Mouse (Mus musculus) c-Kit-positive CD71-positive TER-119-positive erythroid progenitor cells, embryonic 14.5 days (primary cell): ENCODE results near the gene Ldb2.

Experiments
- DNase-seq: peaks from one replicate; pipeline ENCODE4 v3.0.0-alpha.2; 2013; ENCODE audit warnings: low spot score

Gene Ldb2

DNA sequence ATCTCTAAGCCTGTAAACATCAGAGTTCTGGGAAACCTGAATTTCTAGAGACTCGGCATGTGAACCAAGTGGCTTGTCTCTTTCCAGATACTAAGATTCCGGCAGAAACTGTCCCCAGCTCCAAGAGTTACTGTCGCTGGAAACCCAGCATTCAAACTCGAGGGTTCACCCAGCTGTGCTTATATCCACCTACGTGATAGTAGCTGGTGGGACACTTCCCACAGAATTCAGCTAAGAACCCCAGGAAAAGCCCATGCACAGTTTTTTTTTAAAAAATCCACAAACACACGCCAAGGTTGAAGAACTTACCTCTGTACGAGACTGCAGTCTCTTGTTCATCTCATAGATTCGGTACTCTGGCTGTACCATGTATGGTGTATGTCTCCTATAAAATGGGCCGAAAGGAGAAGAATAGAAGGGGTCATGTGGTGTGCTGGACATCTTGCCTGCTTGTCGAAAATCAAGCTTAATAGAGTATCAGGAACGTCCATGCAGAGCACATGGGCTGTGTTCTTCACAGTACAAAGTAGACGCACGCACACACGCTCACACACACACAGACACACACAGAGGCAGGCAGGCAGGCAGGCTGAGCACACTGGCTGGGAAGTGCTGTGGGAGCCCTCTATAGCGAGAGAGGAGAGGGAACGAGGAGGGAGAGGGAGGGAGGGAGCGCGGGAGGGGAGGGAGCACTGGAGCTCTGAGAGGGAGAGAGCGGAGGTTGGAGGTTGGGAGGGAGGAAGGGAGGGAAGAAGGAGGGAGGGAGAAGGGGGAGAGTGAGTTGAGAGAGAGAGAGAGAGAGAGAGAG, at the start of gene Ldb2:
TSS of gene Ldb2 (minus strand) at position 628 of the 808 bp plus-strand sequence.
- DNase-seq, result no peak

DNA sequence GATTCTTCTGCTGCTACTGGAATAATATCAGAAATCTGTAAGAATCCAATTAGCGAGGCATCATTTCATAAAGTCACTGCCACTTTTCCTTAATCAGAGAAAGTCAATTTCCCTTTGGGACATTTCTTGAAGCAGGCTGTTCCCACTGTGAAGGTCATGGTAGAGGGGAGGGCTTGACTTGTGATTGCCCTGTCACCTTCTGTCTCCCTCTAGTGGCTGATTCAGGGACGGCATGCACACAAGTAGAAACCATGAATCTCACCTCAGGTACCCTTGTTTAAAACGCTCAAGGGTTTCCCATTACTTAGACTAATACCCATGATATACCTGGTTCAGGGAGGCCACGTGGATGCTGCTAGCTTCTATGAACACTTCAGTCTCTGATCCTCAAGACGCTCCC, 31.8 kb upstream of the Ldb2 start:
- DNase-seq, result peak; percentile 19

DNA sequence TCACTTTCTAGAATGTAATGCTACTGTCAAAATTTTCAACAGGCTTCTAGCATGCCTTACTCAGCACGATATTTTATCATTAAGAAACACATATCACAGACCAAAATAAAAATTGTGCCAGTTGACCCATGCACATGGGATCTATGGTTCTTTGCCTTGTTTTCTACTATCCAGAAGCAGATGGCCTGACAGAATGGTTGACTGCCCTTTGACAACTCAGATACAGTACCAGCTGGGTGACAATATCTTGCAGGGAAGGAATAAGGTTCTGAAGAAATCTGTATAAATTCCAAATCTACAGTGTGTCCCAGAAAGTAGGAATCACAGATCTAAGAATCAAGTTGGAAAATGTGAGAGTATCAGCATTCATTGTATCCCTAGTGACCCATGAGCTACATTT, 16.0 kb upstream of the Ldb2 start:
- DNase-seq, result no peak

DNA sequence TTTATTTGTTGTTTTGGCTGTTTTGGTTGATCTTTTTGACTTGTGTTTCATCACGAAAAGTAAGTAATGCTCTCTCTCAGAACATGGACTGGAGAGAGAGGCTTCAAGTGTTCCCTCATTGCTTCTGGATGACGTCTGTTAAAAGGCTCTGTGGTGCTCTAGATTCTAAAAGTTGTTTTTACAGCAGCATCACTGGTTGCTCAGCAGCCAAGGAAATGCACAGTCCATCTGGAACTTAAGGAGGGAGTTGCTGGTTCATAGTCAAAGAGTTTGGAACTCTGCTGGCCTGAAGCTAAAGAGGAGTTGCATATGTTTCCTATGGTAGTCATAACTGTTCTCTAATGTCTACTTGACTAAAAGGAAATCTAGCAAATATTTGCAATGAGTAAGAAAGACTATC, 6.5 kb upstream of the Ldb2 start:
- no peak for DNase-seq

DNA sequence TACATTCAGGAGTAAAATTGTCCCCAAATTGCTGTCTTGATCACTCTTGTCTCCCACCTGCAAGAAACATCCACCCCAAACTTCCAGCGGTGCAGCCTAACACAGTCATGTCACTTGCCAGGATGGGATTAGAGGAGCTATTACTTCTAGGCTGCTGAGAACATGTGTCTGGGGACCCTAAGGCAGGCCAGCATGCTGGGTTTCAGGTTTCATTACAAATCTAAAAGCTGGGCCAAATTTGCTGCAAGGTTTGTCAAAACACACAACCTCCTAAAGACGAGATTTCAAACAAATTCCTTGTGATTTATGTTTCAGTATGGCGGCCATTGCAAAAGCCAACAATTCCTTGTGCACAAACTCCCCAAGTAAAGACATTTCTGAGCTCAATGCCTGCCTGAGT, 1.6 kb upstream of the Ldb2 start:
- DNase-seq, result no peak

DNA sequence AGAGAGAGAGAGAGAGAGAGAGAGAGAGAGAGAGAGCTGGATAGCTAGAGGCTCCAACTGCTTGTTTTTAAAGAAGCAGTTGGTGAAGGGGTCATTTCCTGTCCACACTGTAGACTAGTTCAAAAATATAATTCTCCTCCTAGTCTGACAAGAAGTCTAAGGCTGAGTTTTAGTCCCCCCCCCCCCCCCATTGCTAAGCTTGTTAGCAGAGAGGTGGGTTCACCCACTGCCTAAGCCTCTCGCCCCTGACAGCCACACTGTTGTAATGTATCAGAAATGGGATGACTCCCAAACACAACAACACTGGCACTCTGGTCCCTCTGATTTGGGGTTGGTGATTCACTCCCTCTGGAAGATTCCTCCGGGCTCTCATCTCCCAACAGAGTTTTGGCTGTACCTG, 381 bp upstream of the Ldb2 start:
- no peak for DNase-seq

DNA sequence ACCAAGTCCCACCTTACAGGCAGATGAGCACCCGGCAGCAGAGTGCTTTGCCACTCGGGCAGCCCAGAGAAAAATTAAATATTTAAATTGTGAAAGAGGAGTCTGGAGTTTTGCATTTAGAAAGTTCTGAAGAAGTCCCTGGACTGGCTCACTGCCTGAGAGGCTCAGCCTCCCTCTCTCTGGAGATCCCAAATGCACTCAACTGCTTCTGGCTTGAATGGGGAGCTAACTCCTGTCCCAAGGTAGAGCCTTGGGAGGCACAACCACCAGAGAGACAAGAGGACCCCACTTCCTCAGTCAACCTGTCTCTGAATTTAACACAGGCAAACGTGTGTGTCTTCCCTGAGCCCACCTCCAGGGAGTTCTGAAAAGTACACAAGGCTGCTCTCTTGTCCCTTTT, 987 bp downstream of the Ldb2 start:
- no peak for DNase-seq

DNA sequence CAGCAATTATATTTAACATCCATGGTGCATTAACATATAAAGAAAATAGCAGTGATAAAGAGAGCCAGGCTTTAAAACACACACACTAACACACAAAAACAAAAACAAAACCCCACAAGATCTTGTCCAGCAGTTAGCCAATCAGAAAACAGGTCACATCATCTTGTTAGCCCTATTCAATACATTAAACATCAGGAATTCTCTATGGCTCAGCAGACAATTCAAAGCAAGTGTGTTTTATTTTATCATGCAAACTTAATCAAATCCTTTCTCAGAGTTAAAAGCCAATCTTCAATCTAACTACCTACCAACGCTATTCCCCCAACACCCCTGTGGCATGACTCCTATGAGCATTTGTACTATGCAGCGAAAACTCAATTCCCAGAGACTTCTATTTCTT, 1.4 kb downstream of the Ldb2 start:
- no peak for DNase-seq

DNA sequence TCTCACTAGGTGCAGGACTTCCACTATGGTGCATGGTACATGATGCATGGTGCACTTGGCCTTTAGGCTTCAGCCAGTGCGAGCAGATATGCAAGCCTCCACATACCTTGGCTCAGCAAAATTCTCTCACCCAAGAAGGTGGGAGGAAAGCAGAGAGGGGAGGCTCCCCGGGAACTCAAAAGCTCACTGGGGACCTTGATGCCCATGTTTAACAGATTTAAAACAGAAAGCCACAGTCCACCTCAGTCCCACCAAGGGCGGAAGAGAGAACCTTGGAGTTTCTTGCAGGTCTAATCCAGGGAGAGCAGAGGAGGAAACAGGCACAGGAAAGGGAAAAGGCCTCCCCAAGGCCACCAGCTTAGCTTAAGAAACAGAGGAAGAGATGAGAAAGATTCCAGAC, 14.9 kb downstream of the Ldb2 start:
- DNase-seq, result no peak

DNA sequence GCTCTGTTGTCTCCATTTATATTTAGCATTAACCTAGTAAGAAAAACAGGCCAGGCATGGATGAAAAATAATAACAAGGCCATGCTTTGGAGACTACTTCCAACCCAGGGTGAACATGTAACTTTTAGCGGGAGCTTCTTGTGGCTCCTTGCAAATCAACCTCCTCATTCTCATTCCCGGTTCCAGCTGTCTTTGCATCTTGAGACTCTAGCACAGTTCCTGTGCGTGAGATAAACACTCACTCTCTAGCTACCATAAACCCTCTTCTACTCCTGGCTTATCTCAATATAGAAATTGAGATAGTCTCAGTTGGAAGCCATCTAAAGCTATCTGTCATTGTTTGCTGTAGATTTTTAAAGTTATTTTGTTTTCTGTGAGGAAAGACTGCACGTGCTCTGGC, 20.1 kb downstream of the Ldb2 start:
- no peak for DNase-seq

DNA sequence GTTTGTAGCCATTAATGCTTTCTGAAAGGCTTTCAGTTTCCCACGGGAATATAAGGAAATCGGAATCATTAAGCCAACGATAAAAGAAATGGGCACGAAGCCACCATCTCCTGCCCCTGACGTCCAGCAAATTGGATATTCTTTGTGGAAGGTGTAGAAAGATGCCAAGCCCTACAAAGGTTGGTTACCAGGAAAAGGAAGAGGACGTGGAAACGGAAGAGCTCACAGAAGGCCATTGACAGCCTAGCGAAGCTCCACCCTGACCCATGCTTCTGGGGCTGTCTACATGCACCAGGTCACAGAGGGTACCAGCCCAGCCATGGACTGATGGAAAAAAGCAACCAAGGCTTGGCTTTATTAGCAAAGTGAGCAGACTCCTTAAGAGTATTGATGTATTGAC, 31.0 kb downstream of the Ldb2 start:
- no peak for DNase-seq

DNA sequence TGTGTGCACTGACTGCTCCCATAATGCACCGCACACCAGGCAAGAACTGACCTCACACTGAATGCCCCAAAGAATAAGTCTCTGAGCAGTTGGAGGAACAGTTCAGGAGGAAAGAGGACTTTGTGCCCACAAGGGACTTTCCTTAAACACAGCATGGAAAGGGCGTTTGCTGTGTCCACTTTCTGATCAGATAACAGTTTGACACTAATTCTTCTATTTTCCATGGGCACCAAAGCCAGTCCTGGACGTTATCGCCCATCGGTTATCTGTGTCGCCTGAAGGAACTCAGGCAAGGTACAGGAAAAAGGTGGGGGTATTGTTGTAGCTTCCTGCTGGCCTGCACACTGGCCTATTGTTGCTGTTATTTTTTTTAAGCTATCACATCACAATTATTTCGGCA, 34.6 kb downstream of the Ldb2 start:
- no peak for DNase-seq

DNA sequence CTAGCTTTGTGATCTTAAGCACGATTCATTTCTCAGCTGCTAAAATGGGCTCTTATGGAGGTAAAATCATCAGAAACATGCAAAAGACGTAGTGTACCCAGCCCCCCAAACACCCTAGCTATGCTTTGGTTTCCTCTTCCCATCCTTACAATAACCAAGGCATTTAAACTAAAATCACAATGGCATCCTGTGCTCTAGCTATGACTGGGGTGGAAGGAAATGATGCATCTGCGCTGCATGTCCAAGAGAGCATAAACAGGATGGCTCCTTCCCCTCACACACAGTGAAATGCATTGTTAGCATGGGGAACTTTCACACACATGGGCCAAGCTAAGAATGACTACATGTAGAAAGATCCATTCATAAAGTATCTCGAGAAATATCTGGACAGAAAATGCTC, 40.3 kb downstream of the Ldb2 start:
- no peak for DNase-seq

DNA sequence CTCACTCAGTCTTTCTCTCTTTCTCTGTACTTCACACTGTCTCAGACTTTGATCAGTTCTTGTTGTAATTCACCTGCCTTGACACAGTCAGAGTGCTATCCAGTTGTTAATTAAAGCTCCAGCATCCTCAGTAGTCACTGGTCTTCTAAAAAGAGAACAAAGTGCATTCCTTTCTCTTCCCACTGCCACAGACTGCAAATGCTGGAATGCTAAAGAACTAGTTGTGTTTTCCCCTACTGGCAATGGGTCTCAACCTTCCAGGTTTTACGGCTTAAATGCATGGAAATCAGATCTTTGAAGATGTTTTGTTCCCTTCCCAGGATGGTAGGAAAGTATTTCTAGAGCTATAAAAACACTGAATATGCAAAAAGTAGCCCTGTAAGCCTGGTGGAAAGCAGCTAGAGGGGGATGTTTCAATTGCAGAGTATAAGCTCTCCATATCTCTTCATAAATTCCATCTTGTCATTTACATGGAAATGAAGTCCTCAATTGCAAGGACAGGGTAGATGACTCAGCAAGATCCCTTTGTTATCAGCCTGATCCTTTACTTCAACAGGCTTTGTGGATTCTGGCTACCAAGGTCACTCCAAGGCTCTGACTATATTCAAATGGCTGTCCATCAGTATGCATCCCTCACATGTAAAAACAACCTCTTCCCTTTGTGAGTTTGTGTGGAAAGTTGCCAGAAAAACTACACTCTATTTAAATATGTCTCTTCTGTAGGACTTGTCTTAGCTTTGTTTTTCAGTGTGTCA, 45.1 kb downstream of the Ldb2 start:
- no peak for DNase-seq

DNA sequence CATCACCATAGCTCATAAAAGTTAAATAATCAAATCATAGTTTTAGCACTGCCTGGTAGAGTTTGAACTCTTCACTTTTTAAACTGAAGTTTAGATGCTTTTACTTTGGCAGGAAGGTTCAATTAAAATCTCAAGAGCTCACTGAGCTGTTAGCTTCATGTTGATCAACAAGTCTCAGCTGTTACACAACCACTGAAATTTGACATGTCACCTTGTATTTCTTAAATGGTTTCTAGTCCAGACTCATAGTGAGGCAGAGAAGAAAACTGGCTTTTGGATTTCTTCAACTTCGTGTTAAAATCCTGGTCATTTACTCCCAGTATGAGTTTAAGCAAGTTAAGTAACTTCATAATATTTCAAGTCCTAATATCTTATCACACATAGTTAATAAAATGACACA, 53.8 kb downstream of the Ldb2 start:
- DNase-seq, result no peak

DNA sequence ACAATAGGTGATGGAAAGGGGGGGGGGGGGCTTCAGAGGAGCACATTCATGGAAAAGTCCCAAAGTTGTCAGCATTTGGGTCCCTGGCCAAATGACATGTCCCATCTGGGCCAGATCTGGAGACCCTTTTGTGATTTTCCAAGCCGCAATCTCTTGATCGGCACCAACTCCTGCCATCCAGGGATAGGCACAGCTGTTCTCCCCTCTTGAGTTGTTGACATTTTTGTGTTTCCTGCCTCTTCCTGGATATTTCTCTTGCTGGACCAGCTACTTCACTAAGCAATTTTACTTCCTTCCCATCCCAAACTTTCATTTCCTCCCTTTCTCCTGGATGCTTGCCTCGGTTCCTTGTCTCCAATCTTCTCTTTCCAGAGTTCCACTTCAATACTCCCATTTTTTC, 63.1 kb downstream of the Ldb2 start:
- no peak for DNase-seq

DNA sequence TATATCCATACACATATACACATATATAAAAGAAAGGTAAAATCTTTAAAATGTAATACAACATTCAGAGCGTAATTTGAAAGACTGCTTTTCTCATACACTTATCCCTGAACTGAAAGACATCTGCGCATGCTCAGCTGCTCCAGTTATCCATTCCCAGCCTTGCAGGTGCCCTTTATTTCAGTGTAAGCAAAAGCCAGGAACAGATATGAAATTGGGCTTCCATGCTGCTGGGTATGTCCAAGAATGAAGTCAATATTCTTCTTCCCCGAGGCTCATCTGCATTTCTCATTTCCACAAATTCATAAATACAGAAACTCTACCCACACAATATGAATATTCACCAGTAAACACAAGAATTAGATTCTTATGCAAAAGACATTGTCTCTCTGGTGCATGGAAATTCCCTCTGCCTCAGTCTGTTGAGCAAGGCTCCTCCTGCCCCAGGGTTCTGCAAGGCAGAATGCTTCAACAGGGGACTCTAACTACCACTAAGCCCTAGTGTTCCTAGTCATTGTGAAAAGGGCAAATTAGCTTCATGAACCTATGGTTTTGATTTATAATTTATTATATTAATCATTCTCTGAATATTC, 65.3 kb downstream of the Ldb2 start:
- DNase-seq, result no peak

DNA sequence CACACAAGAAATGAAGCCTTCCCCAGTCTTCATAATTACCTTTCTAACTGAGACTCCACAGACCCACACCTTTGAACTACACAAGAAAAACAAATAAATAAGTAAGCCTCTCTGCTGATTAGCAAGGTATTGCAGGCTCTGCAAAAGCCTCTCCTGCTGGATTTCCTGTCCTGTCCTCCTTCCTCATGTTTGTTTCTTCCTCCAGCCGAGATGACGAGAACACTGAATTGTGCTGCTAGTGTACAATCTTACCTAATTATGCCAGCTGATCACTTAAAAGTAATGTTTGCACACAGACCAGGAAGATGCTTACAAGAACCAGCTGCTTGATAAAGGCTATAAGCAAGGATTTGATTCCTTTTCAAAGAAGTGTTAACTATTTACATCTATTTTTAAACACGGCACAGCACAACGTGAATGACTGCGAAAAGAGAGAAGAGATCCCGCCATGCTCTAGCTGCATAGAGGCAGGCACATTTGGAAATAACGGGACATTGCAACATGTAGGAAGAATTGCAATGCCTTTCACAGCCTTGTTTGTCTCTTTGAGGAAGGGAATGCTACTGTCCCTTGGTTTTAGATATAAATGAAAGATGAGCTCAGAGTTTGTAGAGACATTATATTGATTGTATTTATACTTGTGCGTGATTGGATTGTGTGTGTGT, 69.7 kb downstream of the Ldb2 start:
- DNase-seq, result no peak

DNA sequence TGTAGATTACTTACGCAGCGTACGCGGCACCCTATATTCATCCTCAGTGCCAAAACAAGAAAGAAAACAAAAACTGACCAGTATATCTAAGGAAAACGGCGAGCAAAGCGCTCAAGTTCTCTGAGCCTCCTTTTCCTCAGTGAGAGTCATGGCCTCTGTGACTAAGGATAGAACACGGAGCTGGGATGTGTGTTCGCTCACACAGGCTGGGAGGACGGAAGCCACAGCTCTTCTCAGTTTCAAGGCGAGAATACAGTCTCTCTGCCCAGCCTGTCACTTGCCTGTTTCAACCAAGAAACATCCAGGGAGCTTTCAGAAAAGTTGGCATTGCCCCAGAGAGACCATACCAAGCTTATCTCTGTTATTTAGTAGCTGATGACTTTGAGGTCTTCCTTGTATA, 71.5 kb downstream of the Ldb2 start:
- no peak for DNase-seq

DNA sequence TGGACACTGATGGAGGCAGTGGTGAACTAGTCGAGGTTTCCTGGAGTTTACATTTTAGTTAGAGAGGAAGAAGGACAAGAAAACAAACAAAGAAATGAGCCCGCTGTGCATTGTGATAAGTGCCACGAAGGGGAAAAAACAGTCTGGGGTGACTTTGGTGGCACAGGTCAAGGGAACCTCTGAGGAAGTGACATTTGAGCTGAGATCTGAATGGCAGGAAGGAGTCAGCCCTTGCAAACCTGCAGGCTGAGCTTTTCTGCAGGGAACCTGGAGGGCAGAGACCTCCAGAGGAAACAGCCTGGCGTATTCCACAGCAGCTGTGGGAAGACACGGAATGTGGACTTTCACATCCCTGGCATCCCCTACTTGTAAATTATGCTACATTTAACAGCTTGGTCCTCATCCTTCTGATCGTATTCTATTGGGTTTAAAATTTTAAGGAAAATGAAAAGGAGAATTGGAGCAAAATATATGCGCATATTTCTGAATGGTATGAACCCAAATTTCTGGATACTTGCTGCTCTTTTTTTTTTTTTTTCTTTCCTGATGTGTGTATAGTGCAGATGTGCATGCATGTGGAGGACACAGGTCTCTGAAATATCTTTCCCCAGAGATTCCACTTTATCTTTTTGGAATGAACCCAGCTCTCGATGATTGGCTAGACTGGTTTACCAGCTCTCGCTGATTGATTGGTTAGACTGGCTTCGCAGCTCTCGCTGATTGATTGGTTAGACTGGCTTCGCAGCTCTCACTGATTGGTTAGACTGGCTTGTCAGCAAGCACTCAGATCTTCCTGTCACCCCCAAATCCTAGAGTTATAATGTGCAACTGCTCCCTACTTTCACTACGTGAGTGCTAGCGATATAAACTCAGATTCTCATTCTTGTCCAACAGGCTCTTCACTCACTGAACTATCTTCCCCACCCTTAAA, 72.7 kb downstream of the Ldb2 start:
- no peak for DNase-seq

DNA sequence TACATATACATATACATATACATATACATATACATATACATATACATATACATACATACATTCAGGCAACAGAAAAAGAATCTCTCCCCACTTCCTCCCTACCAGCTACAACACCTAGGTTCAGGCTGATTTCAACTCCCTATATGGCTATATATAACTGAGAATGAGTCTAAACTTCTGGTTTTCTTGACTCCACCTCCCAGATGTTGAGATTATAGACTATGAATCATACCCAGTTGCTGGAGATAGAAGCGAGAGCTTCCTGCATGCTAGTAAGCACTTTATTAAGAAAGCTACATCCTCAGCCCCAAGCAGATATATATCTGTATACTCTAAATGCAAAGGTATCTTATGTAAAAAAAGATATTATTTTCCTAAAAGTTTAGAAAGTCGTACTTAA, 74.0 kb downstream of the Ldb2 start:
- no peak for DNase-seq

DNA sequence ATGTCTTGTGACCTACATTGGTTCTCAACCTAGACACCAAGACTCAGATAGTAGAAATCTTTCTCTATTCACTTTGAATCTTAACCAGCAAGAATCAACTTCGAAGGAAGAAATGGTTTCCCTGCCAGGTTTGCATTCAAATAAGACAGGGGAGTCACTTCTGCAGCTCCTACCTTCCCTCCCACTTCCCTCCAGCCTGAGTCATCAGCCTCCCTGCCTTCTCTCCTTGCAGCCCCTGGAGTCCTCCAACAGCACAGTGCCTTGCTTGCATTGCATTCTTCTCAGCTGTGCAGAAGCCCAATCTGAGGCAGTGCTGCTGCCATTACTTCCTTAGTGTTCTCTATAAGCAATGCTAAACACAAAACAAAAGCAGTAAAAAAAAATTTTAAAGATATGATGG, 79.6 kb downstream of the Ldb2 start:
- no peak for DNase-seq
